Mouse (Mus musculus): ENCODE results near the gene Dppa1. TPM values are rescaled to one million over a fixed set of nuclear protein-coding genes. Genes with fewer than 3 reads are reported as not detected.

The Dppa1 gene
- total RNA-seq (2014; rRNA removed) (not detected in 2 replicates), polyA plus RNA-seq (2012; rRNA removed) (not detected in 2 replicates)

DNA sequence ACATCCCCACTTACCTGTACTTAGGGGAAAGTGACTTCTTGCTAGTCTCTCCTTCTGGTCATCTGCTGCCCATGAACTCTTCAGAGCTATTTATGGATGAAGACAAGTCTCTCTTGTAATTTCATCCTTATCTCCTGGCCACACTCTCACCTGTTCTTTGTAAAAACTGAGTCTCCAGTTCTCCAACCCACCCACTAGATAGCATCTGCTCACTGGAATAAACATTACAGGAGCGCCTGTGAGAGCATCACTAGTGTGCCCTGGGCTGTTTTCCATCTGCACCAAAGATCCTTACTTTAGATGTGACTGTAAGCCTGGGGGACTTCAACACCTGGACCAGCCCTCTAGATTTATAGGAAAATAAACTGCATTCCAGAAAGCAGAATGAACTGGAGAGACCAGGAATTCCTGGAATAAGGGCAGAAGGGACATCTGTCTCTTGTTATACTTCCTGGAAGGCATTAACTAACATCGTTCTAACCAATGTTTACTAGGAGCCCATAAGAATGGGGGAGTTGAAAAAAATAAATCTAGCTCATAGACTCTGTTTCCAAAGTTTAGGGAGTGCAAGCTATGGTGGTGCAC lies at the start of gene Dppa1:
TSS of gene Dppa1 (minus strand) at position 51 of the 585 bp plus-strand sequence.
- Histone ChIP-seq H3K79me2 (ENCODE audit: control insufficient read depth, insufficient read depth, low read length) (no peaks in the 10 kb centered on the region), H3K36me3 (ENCODE audit: control insufficient read depth, insufficient read depth, low read length) (no peaks in the 10 kb centered on the region), H3K9ac (ENCODE audit: low read depth, low read length) (no peak within 1 kb of the TSS), H3K27me3 (ENCODE audit: control insufficient read depth, insufficient read depth, low read length) (no peaks in the 10 kb centered on the region), H3K4me3 (ENCODE audit: insufficient read depth, low read depth, low read length) (no peak within 1 kb of the TSS), H3K4me1 (ENCODE audit: control insufficient read depth, insufficient read depth, low read length) (no peaks in the 10 kb centered on the region), H3K27ac (replicated peaks; ENCODE audit: insufficient read depth, low read depth, low read length) (no peak within 1 kb of the TSS)
- 73% methylated on average over 2 of the region's 2 CpGs for WGBS
- DNase-seq (ENCODE audit: extremely low read depth, low read depth, low spot score), result no peak
- no peak for TF ChIP-seq POLR2A (IDR thresholded peaks at IDR 0.05; ENCODE audit: extremely low read depth, insufficient read depth, low read length)
- TF ChIP-seq CTCF (IDR thresholded peaks at IDR 0.05; ENCODE audit: low read depth, low read length), result no peak

DNA sequence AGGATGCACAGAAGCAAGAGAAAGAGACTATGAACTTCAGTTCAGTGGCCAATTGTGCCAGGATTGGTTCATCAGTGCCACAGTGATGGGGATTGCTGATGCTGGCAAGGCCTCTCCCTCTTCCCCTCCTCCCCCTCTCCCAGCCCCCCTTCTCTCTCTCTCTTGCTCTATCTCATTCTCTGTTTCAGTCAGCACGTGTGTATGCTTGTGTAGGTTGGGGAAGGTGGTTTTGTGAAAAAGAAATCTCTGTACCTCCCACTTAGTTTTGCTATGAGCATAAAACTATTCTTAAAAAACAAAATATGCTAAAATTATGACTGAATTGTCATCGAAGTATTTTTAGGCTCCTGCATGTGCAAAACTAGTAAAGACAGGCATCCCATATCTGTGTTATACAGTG lies 38.9 kb upstream of the Dppa1 start:
- Histone ChIP-seq H3K79me2 (ENCODE audit: control insufficient read depth, insufficient read depth, low read length) (no peaks in the 10 kb centered on the region), H3K4me1 (ENCODE audit: control insufficient read depth, insufficient read depth, low read length) (no peaks in the 10 kb centered on the region), H3K27ac (replicated peaks; ENCODE audit: insufficient read depth, low read depth, low read length) (no peak overlapping the region), H3K27me3 (ENCODE audit: control insufficient read depth, insufficient read depth, low read length) (no peaks in the 10 kb centered on the region), H3K9ac (ENCODE audit: low read depth, low read length) (no peak overlapping the region), H3K36me3 (ENCODE audit: control insufficient read depth, insufficient read depth, low read length) (peaks cover 29% of the 10 kb centered on the region), H3K4me3 (ENCODE audit: insufficient read depth, low read depth, low read length) (no peak overlapping the region)
- DNase-seq (ENCODE audit: extremely low read depth, low read depth, low spot score), result no peak
- WGBS, result 84% methylated on average over 2 of the region's 2 CpGs
- TF ChIP-seq POLR2A (IDR thresholded peaks at IDR 0.05; ENCODE audit: extremely low read depth, insufficient read depth, low read length) (no peak), CTCF (IDR thresholded peaks at IDR 0.05; ENCODE audit: low read depth, low read length) (no peak)

DNA sequence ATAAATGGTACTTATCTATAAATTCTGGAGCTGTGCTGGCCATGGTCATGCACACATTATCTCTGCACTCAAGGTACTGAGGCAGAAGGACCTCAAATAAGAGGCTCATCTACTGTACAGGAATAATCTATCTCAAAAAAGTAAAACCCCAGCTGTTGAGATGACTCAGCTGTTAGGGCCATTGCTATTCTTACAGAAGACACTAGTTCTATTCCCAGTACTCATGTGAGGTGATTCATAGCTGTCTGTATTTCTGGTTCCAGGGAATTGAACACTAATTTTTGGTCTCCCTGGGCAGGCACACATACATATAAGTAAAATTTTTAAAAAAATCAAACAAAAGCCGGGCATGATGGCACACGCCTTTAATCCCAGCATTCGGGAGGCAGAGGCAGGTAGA lies 38.0 kb upstream of the Dppa1 start:
- WGBS, result 94% methylated on average over 3 of the region's 3 CpGs
- H3K4me1 ChIP-seq (ENCODE audit: control insufficient read depth, insufficient read depth, low read length), result no peaks in the 10 kb centered on the region
- TF ChIP-seq POLR2A (IDR thresholded peaks at IDR 0.05; ENCODE audit: extremely low read depth, insufficient read depth, low read length) (no peak), CTCF (IDR thresholded peaks at IDR 0.05; ENCODE audit: low read depth, low read length) (no peak)

DNA sequence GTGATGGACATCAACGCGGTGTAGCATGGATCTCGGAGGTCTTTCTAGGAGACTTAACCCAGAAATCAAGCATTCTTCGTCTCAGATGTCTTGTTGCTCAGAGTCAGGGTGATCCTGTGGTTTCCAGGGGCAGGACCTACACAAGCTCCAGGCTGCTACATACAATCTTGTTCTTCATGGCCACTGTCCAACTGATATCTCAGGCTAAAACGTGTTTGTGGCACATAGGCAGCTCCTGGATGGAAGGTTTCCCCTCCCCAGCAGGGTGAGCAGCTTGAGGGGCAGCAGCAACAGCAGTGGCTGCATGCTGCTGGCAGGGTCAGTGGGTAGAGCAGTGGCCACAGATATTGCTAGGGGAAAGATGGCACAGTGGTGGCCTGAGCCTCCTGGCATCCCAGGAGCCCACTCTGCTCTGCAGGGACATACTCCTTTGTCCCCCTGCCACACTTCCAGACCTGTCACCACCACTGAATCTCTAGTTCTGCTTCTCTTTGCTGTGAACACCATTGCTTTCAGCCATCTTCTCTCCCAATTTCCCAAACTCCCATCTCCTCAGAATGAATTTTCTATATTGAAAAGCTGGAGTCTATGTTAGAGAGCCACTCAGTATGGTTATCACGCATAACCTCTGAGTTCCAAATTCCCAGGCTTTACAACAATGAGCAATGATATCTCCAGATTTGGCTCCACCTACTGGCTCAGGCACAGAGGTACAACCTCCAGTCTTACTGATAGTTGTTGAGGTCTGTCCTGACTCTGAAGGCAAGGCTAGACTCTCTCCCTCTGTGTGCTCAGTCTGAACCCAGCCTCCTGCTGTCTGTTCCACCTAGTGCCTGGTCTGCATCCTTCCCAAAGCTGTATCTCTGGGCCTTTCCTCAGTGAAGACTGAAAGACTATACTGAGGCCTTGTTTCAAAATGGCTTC lies 36.8 kb upstream of the Dppa1 start:
- Histone ChIP-seq H3K4me3 (ENCODE audit: insufficient read depth, low read depth, low read length) (no peak overlapping the region), H3K4me1 (ENCODE audit: control insufficient read depth, insufficient read depth, low read length) (no peaks in the 10 kb centered on the region), H3K27ac (replicated peaks; ENCODE audit: insufficient read depth, low read depth, low read length) (no peak overlapping the region), H3K79me2 (ENCODE audit: control insufficient read depth, insufficient read depth, low read length) (no peaks in the 10 kb centered on the region), H3K36me3 (ENCODE audit: control insufficient read depth, insufficient read depth, low read length) (peaks cover 14% of the 10 kb centered on the region), H3K27me3 (ENCODE audit: control insufficient read depth, insufficient read depth, low read length) (no peaks in the 10 kb centered on the region), H3K9ac (ENCODE audit: low read depth, low read length) (no peak overlapping the region)
- peak; percentile 44 for DNase-seq (ENCODE audit: extremely low read depth, low read depth, low spot score)
- 65% methylated on average over 6 of the region's 6 CpGs for WGBS
- TF ChIP-seq CTCF (IDR thresholded peaks at IDR 0.05; ENCODE audit: low read depth, low read length) (peak; percentile 52), POLR2A (IDR thresholded peaks at IDR 0.05; ENCODE audit: extremely low read depth, insufficient read depth, low read length) (no peak)

More for the DNA sequence above, 38.0 kb upstream of the Dppa1 start:
- Histone ChIP-seq H3K4me3 (ENCODE audit: insufficient read depth, low read depth, low read length) (no peak overlapping the region), H3K27ac (replicated peaks; ENCODE audit: insufficient read depth, low read depth, low read length) (no peak overlapping the region), H3K79me2 (ENCODE audit: control insufficient read depth, insufficient read depth, low read length) (no peaks in the 10 kb centered on the region), H3K36me3 (ENCODE audit: control insufficient read depth, insufficient read depth, low read length) (peaks cover 23% of the 10 kb centered on the region), H3K27me3 (ENCODE audit: control insufficient read depth, insufficient read depth, low read length) (no peaks in the 10 kb centered on the region), H3K9ac (ENCODE audit: low read depth, low read length) (no peak overlapping the region)
- DNase-seq (ENCODE audit: extremely low read depth, low read depth, low spot score), result no peak

DNA sequence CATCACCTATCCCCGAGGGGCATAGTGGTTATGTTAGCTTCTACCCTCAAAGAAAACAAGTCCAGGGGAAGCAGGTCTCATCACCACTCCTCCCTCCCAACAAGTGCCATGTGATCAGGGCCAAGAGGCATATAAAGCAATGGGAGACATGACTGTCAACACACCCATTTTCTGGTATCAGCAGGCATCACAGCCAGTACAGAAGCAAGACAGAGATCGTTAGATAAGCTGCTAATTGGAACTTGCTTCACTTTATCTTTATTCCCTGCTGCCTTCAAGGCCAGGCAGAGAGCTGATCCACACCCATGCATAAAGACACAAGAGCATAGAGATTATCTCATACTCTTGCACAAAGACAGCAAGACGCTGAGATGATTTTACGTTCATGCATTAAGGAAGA lies 34.2 kb upstream of the Dppa1 start:
- DNase-seq (ENCODE audit: extremely low read depth, low read depth, low spot score), result no peak
- Histone ChIP-seq H3K4me1 (ENCODE audit: control insufficient read depth, insufficient read depth, low read length) (no peaks in the 10 kb centered on the region), H3K4me3 (ENCODE audit: insufficient read depth, low read depth, low read length) (no peak overlapping the region), H3K27ac (replicated peaks; ENCODE audit: insufficient read depth, low read depth, low read length) (no peak overlapping the region), H3K27me3 (ENCODE audit: control insufficient read depth, insufficient read depth, low read length) (no peaks in the 10 kb centered on the region), H3K36me3 (ENCODE audit: control insufficient read depth, insufficient read depth, low read length) (no peaks in the 10 kb centered on the region), H3K79me2 (ENCODE audit: control insufficient read depth, insufficient read depth, low read length) (no peaks in the 10 kb centered on the region), H3K9ac (ENCODE audit: low read depth, low read length) (no peak overlapping the region)
- no peak for TF ChIP-seq CTCF (IDR thresholded peaks at IDR 0.05; ENCODE audit: low read depth, low read length)
- TF ChIP-seq POLR2A (IDR thresholded peaks at IDR 0.05; ENCODE audit: extremely low read depth, insufficient read depth, low read length), result no peak
- 84% methylated on average over 4 of the region's 4 CpGs for WGBS

Data from liver, adult 2 months (tissue).